10 mouse cellular contexts compared by ENCODE assay signal in genomic region chr6:90717711-90718110, GRCm38 (mm10).
A peak's percentile ranks its signal among the peaks of the same experiment; 100 is the strongest.
DNase-seq lines count a peak whose midpoint lies in the region; ATAC-seq lines count a peak whose summit lies in the region.
"Had no signal": no experiment of that assay in that cellular context is flagged by ENCODE, and none has a peak within 500 bp of the region (broad histone marks: within the 10 kb centered on the region; RNA-seq: fewer than 3 reads in every experiment).

No protein-coding gene starts in this region.

- no peak overlapping the region for H3K9ac ChIP-seq in embryonic facial prominence, embryonic 14.5 days (ENCODE audit: low read depth, low read length)
- H3K9ac ChIP-seq: embryonic facial prominence, embryonic 13.5 days; liver, embryonic 13.5 days had no signal

- WGBS in embryonic facial prominence, embryonic 14.5 days = 20% methylated on average over 1 of the region's 1 CpGs
- 61% methylated on average over 1 of the region's 1 CpGs for WGBS in embryonic facial prominence, embryonic 10.5 days

- DNase-seq in embryonic facial prominence, embryonic 14.5 days (ENCODE audit: low spot score) = peak; percentile 72
- no peak for DNase-seq in embryonic facial prominence, embryonic 10.5 days (ENCODE audit: low spot score)
- DNase-seq in Muller cell, postnatal 12 days (ENCODE audit: inconsistent ontology term) = peak; percentile 76
- DNase-seq in heart, adult 9 months (ENCODE audit: low spot score in 2 of 2) = peak; percentile 69 to 70
- peak; percentile 80 for DNase-seq in kidney, postnatal 14 days
- no peak for DNase-seq in layer of hippocampus, postnatal 25 days (ENCODE audit: extremely low spot score in 1 of 2, low spot score in 1 of 2)
- no peak for DNase-seq in layer of hippocampus, postnatal 36 days
- no peak for DNase-seq in cerebellum, adult 9-10 months
- DNase-seq: liver, embryonic 13.5 days had no signal

- no peaks in the 10 kb centered on the region for H3K9me3 ChIP-seq in embryonic facial prominence, embryonic 14.5 days (ENCODE audit: control insufficient read depth, low read length)
- no peaks in the 10 kb centered on the region for H3K9me3 ChIP-seq in embryonic facial prominence, embryonic 10.5 days
- H3K9me3 ChIP-seq: embryonic facial prominence, embryonic 13.5 days; liver, embryonic 13.5 days had no signal

- 0 out of 2 replicates have a peak, but pooled peaks cover 4% of the 10 kb centered on the region for H3K36me3 ChIP-seq in embryonic facial prominence, embryonic 14.5 days (ENCODE audit: control insufficient read depth, insufficient read depth, low read length)
- H3K36me3 ChIP-seq in embryonic facial prominence, embryonic 10.5 days (replicated peaks) = no peaks in the 10 kb centered on the region
- H3K36me3 ChIP-seq: embryonic facial prominence, embryonic 13.5 days had no signal

- ATAC-seq in embryonic facial prominence, embryonic 14.5 days (ENCODE audit: low read depth) = no peak

- peaks cover 37% of the 10 kb centered on the region for H3K4me1 ChIP-seq in embryonic facial prominence, embryonic 14.5 days (ENCODE audit: control insufficient read depth, insufficient read depth, low read length)
- peaks cover 42% of the 10 kb centered on the region for H3K4me1 ChIP-seq in embryonic facial prominence, embryonic 10.5 days

- H3K4me3 ChIP-seq in embryonic facial prominence, embryonic 14.5 days (ENCODE audit: low read depth, low read length) = no peak overlapping the region
- H3K4me3 ChIP-seq in embryonic facial prominence, embryonic 10.5 days = no peak overlapping the region
- H3K4me3 ChIP-seq: embryonic facial prominence, embryonic 13.5 days; liver, embryonic 13.5 days had no signal

- H3K4me2 ChIP-seq in embryonic facial prominence, embryonic 14.5 days (ENCODE audit: low read depth, low read length) = no peak overlapping the region
- H3K4me2 ChIP-seq: embryonic facial prominence, embryonic 13.5 days; liver, embryonic 13.5 days had no signal

- no peak overlapping the region for H3K27ac ChIP-seq in embryonic facial prominence, embryonic 14.5 days (replicated peaks; ENCODE audit: low read depth, low read length)
- no peak overlapping the region for H3K27ac ChIP-seq in embryonic facial prominence, embryonic 10.5 days (replicated peaks)
- H3K27ac ChIP-seq: embryonic facial prominence, embryonic 13.5 days; liver, embryonic 13.5 days had no signal

- H3K27me3 ChIP-seq in embryonic facial prominence, embryonic 14.5 days (replicated peaks; ENCODE audit: control insufficient read depth, insufficient read depth, low read length) = no peaks in the 10 kb centered on the region
- H3K27me3 ChIP-seq in embryonic facial prominence, embryonic 10.5 days (replicated peaks; ENCODE audit: low read depth, poor library complexity, severe bottlenecking) = no peaks in the 10 kb centered on the region
- H3K27me3 ChIP-seq: embryonic facial prominence, embryonic 13.5 days; liver, embryonic 13.5 days had no signal

Comparison
In these comparisons a context has a peak if more than half of its experiments do, and no peak if none do; other contexts are left out.
1. DNase-seq: peak in embryonic facial prominence, embryonic 14.5 days (single experiment), Muller cell, postnatal 12 days (single experiment), heart, adult 9 months (2 of 2) and kidney, postnatal 14 days (single experiment); none in embryonic facial prominence, embryonic 10.5 days (single experiment), layer of hippocampus, postnatal 25 days (0 of 2), layer of hippocampus, postnatal 36 days (0 of 2) and cerebellum, adult 9-10 months (single experiment).